Mouse (Mus musculus) heart, postnatal 0 days (tissue): ENCODE results near the gene Rnf150.

Source experiments
- CTCF ChIP-seq: IDR thresholded peaks from 2 replicates; pipeline ENCODE4 v1.5.1; 2016; ENCODE audit warnings: antibody characterized with exemption, control low read depth, low read depth
- EP300 ChIP-seq: IDR thresholded peaks from 2 replicates; pipeline ENCODE4 v1.6.1; 2016; ENCODE audit warnings: antibody characterized with exemption, low read depth

GRCm38 (mm10) chr8:83089336-83089986 is 226.3 kb downstream of the Rnf150 start:
- TF ChIP-seq CTCF (peak; percentile 83), EP300 (no peak)
